Mouse (Mus musculus): ENCODE measurements around the gene Parva.

Parva gene

GRCm38 (mm10) chr7:112427357-112428157 is at the start of gene Parva:
Parva (plus strand) TSS chr7:112427505.
- WGBS: 3% methylated on average over 49 of the region's 49 CpGs

DNA sequence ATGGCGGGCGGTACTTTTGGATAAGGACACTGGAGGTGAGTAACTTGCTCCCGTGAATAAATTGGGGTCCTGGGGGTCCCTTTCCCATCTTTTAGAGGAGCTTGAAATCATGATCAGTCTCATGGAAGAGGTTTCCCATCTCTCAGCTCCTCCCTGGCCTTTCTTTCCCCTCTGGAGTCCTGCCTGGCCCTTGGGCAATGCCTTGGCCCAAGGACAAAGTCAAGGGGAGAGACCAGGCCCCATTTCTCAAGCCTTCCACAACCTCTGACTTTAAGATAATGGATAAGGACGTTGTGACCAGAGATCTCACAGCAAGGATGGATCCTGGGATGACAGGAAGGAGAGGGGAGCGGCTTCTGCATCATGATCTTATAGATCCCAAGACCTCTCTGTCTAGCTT is 49.2 kb upstream of the Parva start:
- WGBS: 83% methylated on average over 5 of the region's 5 CpGs

GRCm38 (mm10) chr7:112378476-112378875 is 48.8 kb upstream of the Parva start:
- 35% methylated on average over 5 of the region's 5 CpGs for WGBS

DNA sequence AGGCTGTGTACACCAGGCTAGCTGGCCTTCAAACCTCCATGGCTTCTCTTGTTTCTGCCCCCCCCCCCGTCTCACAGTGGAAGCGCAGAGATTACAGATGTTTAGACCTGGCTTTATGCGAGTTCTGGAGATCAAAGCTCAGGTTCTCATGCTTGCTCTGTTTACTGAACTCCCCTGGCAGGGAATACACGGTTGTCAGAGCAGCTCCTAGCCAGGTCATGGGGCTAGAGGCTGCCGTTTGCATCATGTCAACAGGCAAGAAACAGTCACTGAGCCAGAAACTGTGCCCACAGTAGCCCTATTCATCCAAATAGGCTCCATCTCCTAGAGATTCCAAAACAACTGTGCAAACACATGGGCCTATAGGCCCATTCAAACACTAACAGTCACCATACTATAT is 40.8 kb upstream of the Parva start:
- WGBS: 82% methylated on average over 5 of the region's 5 CpGs

DNA sequence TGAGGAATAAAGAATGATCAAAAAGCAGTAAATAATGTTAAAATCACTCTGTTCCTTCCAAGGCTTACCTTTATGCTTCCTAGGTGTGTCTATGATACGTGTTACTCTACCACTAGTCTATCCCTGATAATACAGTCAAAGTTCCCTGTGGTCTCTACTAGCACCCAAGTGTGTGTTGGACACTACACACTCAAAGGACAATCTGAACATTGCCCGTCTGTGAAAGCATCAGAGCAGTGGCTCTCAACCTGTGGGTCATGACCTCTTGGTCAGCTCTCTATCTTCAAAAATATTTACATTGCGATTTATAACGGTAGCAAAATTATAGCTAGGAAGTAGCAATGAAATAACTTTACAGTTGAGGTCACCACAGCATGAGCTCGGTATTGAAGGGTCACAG is 39.4 kb upstream of the Parva start:
- 91% methylated on average over 5 of the region's 5 CpGs for WGBS

GRCm38 (mm10) chr7:112388363-112388875 is 38.9 kb upstream of the Parva start:
- WGBS: 88% methylated on average over 5 of the region's 5 CpGs

GRCm38 (mm10) chr7:112389611-112390251 is 37.6 kb upstream of the Parva start:
- whole genome bisulfite sequencing: 32% methylated on average over 6 of the region's 6 CpGs

DNA sequence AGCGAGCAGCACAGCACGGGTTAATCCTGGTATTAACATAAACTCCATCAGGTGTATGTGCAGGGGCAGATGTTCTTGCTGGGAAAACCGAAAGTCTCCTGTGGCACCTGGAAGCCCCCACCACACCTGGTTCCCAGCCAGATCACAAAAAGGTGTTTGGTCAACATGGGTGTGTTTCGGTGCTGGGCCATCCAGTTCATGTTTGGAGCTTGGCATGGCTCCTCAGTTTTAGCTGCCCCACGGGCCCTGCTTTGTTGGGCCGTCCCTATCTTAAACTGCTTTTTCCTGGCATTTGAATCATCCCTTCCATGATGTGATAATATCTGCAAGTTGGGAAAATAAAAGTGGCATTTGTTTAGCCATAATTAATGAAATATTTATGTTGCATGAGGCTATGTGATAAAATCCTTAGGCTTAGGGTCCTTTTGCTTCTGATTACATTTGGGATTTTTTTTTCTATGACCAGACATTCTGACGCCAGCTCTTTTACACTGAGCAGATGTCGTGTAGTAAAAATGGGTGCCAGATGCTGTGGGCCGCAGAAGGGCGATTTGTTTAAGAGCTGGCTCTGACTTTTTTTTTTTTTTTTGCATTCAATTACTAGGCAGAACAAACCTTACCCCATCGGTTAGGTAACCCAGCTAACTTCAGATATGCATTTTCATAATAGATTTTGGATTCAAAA is 36.9 kb upstream of the Parva start:
- WGBS: 24% methylated on average over 11 of the region's 11 CpGs

DNA sequence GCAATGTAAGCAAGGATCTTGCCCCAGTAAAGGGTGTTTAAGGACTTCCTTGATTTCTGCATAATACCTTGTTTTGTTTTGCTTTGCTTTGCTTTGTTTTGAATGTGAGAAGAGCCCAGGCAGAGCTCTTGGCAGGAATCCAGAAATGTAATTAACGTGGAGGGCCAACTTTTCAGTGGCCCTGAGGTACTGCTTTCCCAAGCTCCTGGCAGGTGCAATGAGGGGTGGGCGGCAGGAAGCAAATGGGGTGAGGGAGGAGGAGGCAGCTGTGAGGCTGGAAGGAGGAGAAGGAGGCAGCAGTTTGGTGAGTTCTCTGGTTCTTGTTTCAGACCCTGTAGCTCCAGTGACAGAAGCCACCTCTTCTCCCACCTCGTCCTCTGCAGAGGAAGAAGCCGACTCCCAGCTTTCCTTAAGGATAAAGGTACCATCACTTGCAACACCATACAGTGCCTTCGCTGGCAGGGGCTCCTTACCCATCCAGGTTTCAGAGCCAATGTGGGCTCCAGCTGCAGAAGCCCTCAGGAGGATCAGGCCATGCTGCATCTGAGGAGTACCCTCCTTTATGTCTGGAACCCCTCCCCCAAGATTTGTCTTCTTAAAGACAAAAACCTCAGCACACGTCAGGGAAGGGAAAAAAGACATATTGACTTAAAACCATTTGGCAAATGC is 36.2 kb upstream of the Parva start:
- 29% methylated on average over 6 of the region's 6 CpGs for WGBS

DNA sequence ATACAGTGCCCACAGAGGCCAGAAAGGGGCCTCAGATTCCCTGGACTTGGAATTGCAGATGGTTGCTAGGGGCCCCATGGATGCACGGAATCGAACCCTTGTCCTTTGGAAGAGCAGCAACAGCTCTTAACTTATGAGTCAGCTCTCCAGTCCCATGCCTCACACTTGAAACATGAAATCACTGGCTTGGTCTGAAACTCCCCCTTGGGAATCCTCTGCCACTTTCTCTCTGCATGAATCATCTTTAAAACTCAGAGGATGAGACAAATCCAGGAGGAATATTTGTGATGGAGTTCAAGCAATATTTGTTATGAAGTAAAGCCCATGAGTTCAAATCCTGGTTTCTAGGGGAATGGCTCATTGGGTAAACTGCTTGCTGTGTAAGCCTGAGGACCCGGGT is 29.5 kb upstream of the Parva start:
- WGBS: 82% methylated on average over 3 of the region's 3 CpGs

DNA sequence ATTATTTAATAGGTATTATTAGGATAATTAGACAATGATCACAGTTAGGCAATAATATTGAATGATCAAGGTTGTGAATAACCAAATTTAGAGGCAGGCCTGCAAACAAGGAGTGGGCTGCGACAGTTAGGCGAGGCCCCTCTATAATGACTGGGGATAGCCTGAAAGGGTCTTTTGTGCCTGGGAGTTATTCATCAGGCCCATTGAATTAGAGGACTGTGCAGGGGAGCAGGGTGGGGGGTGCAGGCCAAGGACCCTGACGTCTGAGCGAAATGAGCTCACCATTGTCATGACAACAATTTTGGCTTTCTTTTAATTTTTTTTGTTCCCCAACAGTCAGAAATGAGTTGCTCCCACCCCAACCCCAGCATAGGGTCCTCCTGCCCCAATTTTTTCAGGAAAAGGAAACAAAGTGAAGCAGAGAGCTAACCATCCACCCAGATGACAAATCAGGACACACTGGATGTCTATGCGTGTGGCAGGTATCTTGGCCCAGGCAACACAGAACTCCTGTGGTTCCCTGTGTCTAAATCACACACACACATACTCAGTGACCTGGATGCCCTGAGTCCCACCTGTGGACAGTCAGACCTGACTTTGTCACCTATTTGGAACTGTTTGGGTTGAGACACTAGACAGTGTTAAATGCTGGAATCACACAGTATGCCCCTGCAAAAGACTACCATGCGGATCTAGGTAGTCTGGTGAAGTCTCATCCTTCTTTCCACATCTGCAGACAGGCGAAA is 27.7 kb upstream of the Parva start:
- WGBS: 82% methylated on average over 7 of the region's 7 CpGs

GRCm38 (mm10) chr7:112400175-112400574 is 27.1 kb upstream of the Parva start:
- WGBS: 31% methylated on average over 6 of the region's 6 CpGs

DNA sequence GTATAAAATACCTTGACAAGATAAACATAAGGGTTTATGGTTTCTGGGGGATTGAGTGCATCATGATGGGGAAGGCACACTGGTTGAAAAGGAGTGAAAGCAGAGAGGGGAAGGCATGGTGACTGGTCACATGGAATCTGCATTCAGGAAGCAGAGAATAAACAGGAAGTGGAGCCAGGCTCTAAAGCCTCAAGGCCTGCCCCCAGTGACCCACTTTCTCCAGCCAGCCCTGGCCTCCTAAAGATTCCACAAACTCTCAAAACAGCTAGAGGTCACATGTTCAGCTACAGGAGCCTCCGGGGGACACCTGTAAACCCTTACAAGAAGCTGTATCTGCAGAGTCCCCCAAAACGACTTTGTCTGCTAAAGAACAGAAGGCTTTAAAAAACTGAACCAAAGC is 22.2 kb upstream of the Parva start:
- WGBS: 47% methylated on average over 2 of the region's 2 CpGs

DNA sequence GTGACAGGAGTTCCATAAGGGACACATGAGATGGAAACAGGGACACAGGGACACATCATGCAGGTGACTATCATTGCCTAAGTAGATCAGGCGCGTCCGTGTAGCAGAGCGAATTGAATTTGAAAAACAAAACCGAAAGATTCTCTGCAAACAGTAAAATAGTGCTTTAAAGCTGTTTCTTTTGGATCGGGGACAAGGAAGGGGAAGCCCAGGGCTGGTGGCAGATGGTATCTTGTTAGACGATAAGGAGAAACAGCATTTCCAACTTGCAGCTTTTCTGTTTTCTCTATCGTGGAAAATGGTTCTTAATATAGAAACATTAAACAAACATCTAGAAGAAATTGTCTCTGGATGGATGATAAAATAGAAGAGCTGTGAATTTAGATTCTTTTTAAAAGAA is 21.7 kb upstream of the Parva start:
- WGBS: 39% methylated on average over 8 of the region's 8 CpGs

DNA sequence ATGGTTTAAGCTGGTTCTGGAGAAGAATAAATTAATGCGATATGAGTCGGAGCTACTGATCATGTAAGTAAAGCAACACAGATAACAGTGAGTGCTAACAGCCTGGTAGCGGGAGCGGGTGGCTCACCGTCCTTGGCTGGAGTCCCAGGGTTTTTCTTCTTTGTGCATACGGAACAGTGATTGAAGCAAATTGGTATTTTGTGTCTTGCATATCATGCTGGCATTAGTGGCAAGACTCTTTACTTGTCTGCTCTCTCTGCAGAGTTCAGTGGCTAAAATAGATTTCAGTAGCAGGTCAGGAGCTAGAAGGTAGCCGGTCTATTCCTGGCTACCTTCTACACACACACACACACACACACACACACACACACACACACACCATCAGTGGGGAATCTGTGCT is 19.7 kb upstream of the Parva start:
- WGBS: 51% methylated on average over 7 of the region's 7 CpGs

- 97% methylated on average over 3 of the region's 3 CpGs for WGBS
Measured at GRCm38 (mm10) chr7:112409991-112410390, 17.3 kb upstream of the Parva start.

GRCm38 (mm10) chr7:112413286-112413685 is 14.0 kb upstream of the Parva start:
- 92% methylated on average over 6 of the region's 6 CpGs for WGBS

DNA sequence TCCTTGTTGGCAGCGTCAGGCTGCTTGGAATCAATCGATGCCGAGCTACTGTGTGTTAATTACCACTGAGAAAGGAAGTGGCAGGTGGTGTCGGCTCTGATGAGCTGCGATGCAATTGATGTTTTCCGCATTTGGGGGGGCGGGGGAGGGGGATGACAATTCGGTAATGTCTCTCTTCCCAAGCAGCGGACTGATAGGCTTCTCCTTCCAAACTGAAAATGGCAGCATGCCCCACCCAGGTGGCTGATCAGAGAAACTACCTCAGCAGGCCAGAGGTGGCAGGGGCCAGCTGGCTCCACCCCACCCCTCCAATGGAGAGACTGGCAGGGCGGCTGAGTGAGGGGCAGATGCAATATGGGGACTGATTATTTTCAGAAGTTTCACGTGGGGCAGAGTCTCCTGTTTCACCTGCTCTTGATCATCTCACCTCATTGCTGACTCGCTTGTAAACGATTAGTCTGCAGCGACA is 11.2 kb upstream of the Parva start:
- WGBS: 18% methylated on average over 14 of the region's 14 CpGs

DNA sequence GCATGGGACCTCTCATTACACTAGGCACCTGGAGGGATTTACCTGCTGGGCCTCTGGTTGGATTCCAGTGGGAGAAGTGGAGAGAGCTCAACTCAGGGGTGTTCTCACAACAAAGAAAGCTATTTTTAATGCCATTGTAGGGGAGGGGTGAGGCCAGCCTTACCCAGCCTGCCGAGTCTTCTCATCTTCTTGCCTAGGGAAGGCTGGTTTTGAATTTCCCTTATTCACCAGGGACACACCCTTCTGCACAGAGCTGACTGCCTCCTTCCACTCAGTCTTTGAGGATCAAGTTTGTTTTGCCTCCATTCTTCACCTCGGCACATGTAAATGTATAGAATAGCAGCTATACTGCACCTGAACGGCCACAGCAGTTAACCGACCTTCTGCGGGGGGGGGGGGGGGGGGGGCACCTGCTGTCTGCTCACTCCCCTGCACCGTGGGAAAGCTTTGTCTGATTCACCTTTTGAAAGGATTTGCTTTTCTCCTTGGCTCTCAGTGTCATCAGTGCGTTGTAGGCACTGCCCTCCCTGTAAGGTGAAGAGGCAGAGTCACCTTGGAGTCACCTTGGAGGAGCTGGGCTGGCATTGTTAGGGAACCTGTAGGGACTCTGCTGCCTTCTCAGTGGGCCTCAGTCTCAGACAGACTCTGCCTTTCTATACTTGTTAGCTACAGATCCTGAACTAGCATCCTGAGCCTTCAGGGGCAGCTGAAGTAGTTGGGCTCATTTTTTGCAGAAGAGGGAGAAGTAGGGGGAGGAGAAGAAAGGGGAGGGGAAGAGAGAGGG is 10.4 kb upstream of the Parva start:
- WGBS: 31% methylated on average over 7 of the region's 7 CpGs

- 83% methylated on average over 4 of the region's 4 CpGs for WGBS
Measured at GRCm38 (mm10) chr7:112417598-112417997, 9.7 kb upstream of the Parva start.
